Mouse (Mus musculus): ENCODE data around the gene 1700088E04Rik. TPM values are rescaled to one million over a fixed set of nuclear protein-coding genes. Genes with fewer than 3 reads are reported as not detected.

Gene 1700088E04Rik
- polyA plus RNA-seq, 1 experiment from 2014 or later, result 13.5 TPM

GRCm38 (mm10) chr15:79110528-79110927 is 30.5 kb downstream of the 1700088E04Rik start:
- ATAC-seq (ENCODE audit: low FRiP score) (no peak), DNase-seq (ENCODE audit: low spot score) (no peak)
- Histone ChIP-seq H3K27ac (ENCODE audit: low read depth, low read length) (no peak overlapping the region), H3K9ac (ENCODE audit: low read depth, low read length) (no peak overlapping the region), H3K36me3 (ENCODE audit: control insufficient read depth, insufficient read depth, low read length) (no peaks in the 10 kb centered on the region), H3K4me2 (replicated peaks; ENCODE audit: low read depth, low read length) (no peak overlapping the region; the same call in 1 of the 2 replicates), H3K27me3 (ENCODE audit: control insufficient read depth, insufficient read depth, low read length) (peaks cover 3% of the 10 kb centered on the region; the same call in 1 of the 2 replicates), H3K9me3 (ENCODE audit: control insufficient read depth, low read length) (no peaks in the 10 kb centered on the region), H3K4me3 (ENCODE audit: low read depth, low read length) (no peak overlapping the region), H3K4me1 (replicated peaks; ENCODE audit: control insufficient read depth, insufficient read depth, low read length) (peaks cover 5% of the 10 kb centered on the region; the same call in 1 of the 2 replicates)
- 76% methylated on average over 2 of the region's 2 CpGs for WGBS

- ATAC-seq (ENCODE audit: low FRiP score) (no peak), DNase-seq (ENCODE audit: low spot score) (peak; percentile 19)
- H3K4me2 ChIP-seq (replicated peaks; ENCODE audit: low read depth, low read length), result peak overlapping the region; percentile 93
- no peak overlapping the region for H3K27ac ChIP-seq (ENCODE audit: low read depth, low read length)
- H3K9ac ChIP-seq (ENCODE audit: low read depth, low read length), result peak overlapping the region; percentile 88
- H3K27me3 ChIP-seq (ENCODE audit: control insufficient read depth, insufficient read depth, low read length), result peaks cover 3% of the 10 kb centered on the region; the same call in 1 of the 2 replicates
- H3K4me1 ChIP-seq (replicated peaks; ENCODE audit: control insufficient read depth, insufficient read depth, low read length), result peaks cover 5% of the 10 kb centered on the region; the same call in 1 of the 2 replicates
- WGBS, result 21% methylated on average over 9 of the region's 9 CpGs
- no peaks in the 10 kb centered on the region for H3K9me3 ChIP-seq (ENCODE audit: control insufficient read depth, low read length)
- H3K36me3 ChIP-seq (ENCODE audit: control insufficient read depth, insufficient read depth, low read length), result no peaks in the 10 kb centered on the region
- peak overlapping the region; percentile 75 for H3K4me3 ChIP-seq (ENCODE audit: low read depth, low read length)
Observed at GRCm38 (mm10) chr15:79110031-79110430, 31.0 kb downstream of the 1700088E04Rik start.

- Histone ChIP-seq H3K27ac (ENCODE audit: low read depth, low read length) (peak overlapping the region; percentile 72), H3K9ac (ENCODE audit: low read depth, low read length) (peak overlapping the region; percentile 88), H3K4me1 (replicated peaks; ENCODE audit: control insufficient read depth, insufficient read depth, low read length) (peaks cover 5% of the 10 kb centered on the region; the same call in 1 of the 2 replicates), H3K4me2 (replicated peaks; ENCODE audit: low read depth, low read length) (peak overlapping the region; percentile 93), H3K36me3 (ENCODE audit: control insufficient read depth, insufficient read depth, low read length) (no peaks in the 10 kb centered on the region), H3K4me3 (ENCODE audit: low read depth, low read length) (peak overlapping the region; percentile 75), H3K27me3 (ENCODE audit: control insufficient read depth, insufficient read depth, low read length) (peaks cover 3% of the 10 kb centered on the region; the same call in 1 of the 2 replicates), H3K9me3 (ENCODE audit: control insufficient read depth, low read length) (no peaks in the 10 kb centered on the region)
- WGBS, result 1% methylated on average over 46 of the region's 46 CpGs
- DNase-seq (ENCODE audit: low spot score), result no peak
- peak; percentile 73 for ATAC-seq (ENCODE audit: low FRiP score)
Observed at GRCm38 (mm10) chr15:79109321-79109934, 31.6 kb downstream of the 1700088E04Rik start.

GRCm38 (mm10) chr15:79108421-79109320 is 32.4 kb downstream of the 1700088E04Rik start, which contains the start of gene Micall1:
Gene Micall1 (plus strand): TSS chr15:79108898.
- Histone ChIP-seq H3K27ac (ENCODE audit: low read depth, low read length) (peak within 1 kb of the TSS; percentile 72), H3K9ac (ENCODE audit: low read depth, low read length) (peak within 1 kb of the TSS; percentile 88), H3K4me3 (ENCODE audit: low read depth, low read length) (peak within 1 kb of the TSS; percentile 75), H3K9me3 (ENCODE audit: control insufficient read depth, low read length) (no peaks in the 10 kb centered on the region), H3K36me3 (ENCODE audit: control insufficient read depth, insufficient read depth, low read length) (no peaks in the 10 kb centered on the region), H3K4me1 (replicated peaks; ENCODE audit: control insufficient read depth, insufficient read depth, low read length) (peaks cover 5% of the 10 kb centered on the region; the same call in 1 of the 2 replicates), H3K4me2 (replicated peaks; ENCODE audit: low read depth, low read length) (peak within 1 kb of the TSS; percentile 93), H3K27me3 (ENCODE audit: control insufficient read depth, insufficient read depth, low read length) (peaks cover 3% of the 10 kb centered on the region; the same call in 1 of the 2 replicates)
- 1% methylated on average over 45 of the region's 85 CpGs for WGBS
- ATAC-seq (ENCODE audit: low FRiP score) (peak; percentile 83), DNase-seq (ENCODE audit: low spot score) (peak; percentile 76)

- H3K36me3 ChIP-seq (ENCODE audit: control insufficient read depth, insufficient read depth, low read length), result no peaks in the 10 kb centered on the region
- H3K4me3 ChIP-seq (ENCODE audit: low read depth, low read length), result peak overlapping the region; percentile 75
- H3K27ac ChIP-seq (ENCODE audit: low read depth, low read length), result no peak overlapping the region
- peaks cover 3% of the 10 kb centered on the region; the same call in 1 of the 2 replicates for H3K27me3 ChIP-seq (ENCODE audit: control insufficient read depth, insufficient read depth, low read length)
- no peak overlapping the region; the same call in 1 of the 2 replicates for H3K9ac ChIP-seq (ENCODE audit: low read depth, low read length)
- no peak for ATAC-seq (ENCODE audit: low FRiP score)
- H3K4me2 ChIP-seq (replicated peaks; ENCODE audit: low read depth, low read length), result no peak overlapping the region; the same call in 1 of the 2 replicates
- WGBS, result 26% methylated on average over 7 of the region's 7 CpGs
- no peaks in the 10 kb centered on the region for H3K9me3 ChIP-seq (ENCODE audit: control insufficient read depth, low read length)
- DNase-seq (ENCODE audit: low spot score), result no peak
- H3K4me1 ChIP-seq (replicated peaks; ENCODE audit: control insufficient read depth, insufficient read depth, low read length), result peaks cover 5% of the 10 kb centered on the region; the same call in 1 of the 2 replicates
Observed at GRCm38 (mm10) chr15:79107966-79108365, 33.1 kb downstream of the 1700088E04Rik start.

GRCm38 (mm10) chr15:79105804-79106203 is 35.2 kb downstream of the 1700088E04Rik start:
- no peak for ATAC-seq (ENCODE audit: low FRiP score)

GRCm38 (mm10) chr15:79103264-79103663 is 37.8 kb downstream of the 1700088E04Rik start:
- H3K4me2 ChIP-seq (replicated peaks; ENCODE audit: low read depth, low read length), result no peak overlapping the region
- H3K27me3 ChIP-seq (ENCODE audit: control insufficient read depth, insufficient read depth, low read length), result no peaks in the 10 kb centered on the region
- H3K27ac ChIP-seq (ENCODE audit: low read depth, low read length), result no peak overlapping the region
- ATAC-seq (ENCODE audit: low FRiP score) (no peak), DNase-seq (ENCODE audit: low spot score) (no peak)
- no peak overlapping the region for H3K4me3 ChIP-seq (ENCODE audit: low read depth, low read length)
- WGBS, result 71% methylated on average over 10 of the region's 10 CpGs
- peaks cover 1% of the 10 kb centered on the region; the same call in 1 of the 2 replicates for H3K4me1 ChIP-seq (replicated peaks; ENCODE audit: control insufficient read depth, insufficient read depth, low read length)
- no peaks in the 10 kb centered on the region for H3K9me3 ChIP-seq (ENCODE audit: control insufficient read depth, low read length)
- H3K9ac ChIP-seq (ENCODE audit: low read depth, low read length), result no peak overlapping the region
- no peaks in the 10 kb centered on the region for H3K36me3 ChIP-seq (ENCODE audit: control insufficient read depth, insufficient read depth, low read length)

More at GRCm38 (mm10) chr15:79105804-79106203, 35.2 kb downstream of the 1700088E04Rik start:
- Histone ChIP-seq H3K9me3 (ENCODE audit: control insufficient read depth, low read length) (no peaks in the 10 kb centered on the region), H3K4me1 (replicated peaks; ENCODE audit: control insufficient read depth, insufficient read depth, low read length) (peaks cover 5% of the 10 kb centered on the region; the same call in 1 of the 2 replicates), H3K27ac (ENCODE audit: low read depth, low read length) (no peak overlapping the region), H3K27me3 (ENCODE audit: control insufficient read depth, insufficient read depth, low read length) (peaks cover 3% of the 10 kb centered on the region; the same call in 1 of the 2 replicates), H3K4me3 (ENCODE audit: low read depth, low read length) (no peak overlapping the region), H3K4me2 (replicated peaks; ENCODE audit: low read depth, low read length) (no peak overlapping the region), H3K9ac (ENCODE audit: low read depth, low read length) (no peak overlapping the region), H3K36me3 (ENCODE audit: control insufficient read depth, insufficient read depth, low read length) (no peaks in the 10 kb centered on the region)
- DNase-seq (ENCODE audit: low spot score), result no peak
- 49% methylated on average over 2 of the region's 2 CpGs for WGBS

GRCm38 (mm10) chr15:79101531-79101930 is 39.5 kb downstream of the 1700088E04Rik start:
- H3K9ac ChIP-seq (ENCODE audit: low read depth, low read length), result no peak overlapping the region
- no peak for DNase-seq (ENCODE audit: low spot score)

More at GRCm38 (mm10) chr15:79101531-79101930, 39.5 kb downstream of the 1700088E04Rik start:
- no peak overlapping the region for H3K4me3 ChIP-seq (ENCODE audit: low read depth, low read length)
- H3K27ac ChIP-seq (ENCODE audit: low read depth, low read length), result no peak overlapping the region
- no peaks in the 10 kb centered on the region for H3K27me3 ChIP-seq (ENCODE audit: control insufficient read depth, insufficient read depth, low read length)
- no peak overlapping the region for H3K4me2 ChIP-seq (replicated peaks; ENCODE audit: low read depth, low read length)
- no peaks in the 10 kb centered on the region for H3K9me3 ChIP-seq (ENCODE audit: control insufficient read depth, low read length)
- H3K4me1 ChIP-seq (replicated peaks; ENCODE audit: control insufficient read depth, insufficient read depth, low read length), result 0 out of 2 replicates have a peak, but pooled peaks cover 2% of the 10 kb centered on the region
- no peak for ATAC-seq (ENCODE audit: low FRiP score)
- H3K36me3 ChIP-seq (ENCODE audit: control insufficient read depth, insufficient read depth, low read length), result no peaks in the 10 kb centered on the region
